Mouse (Mus musculus): ENCODE measurements at regions not wholly inside any gene's neighbourhood (a gene's known extent, or its start where the extent isn't known, plus 50 kb on each side); places are given as distances from the start of the nearest gene placed in this dataset.
A peak's percentile ranks its signal among the peaks of the same experiment; 100 is the strongest.

DNA sequence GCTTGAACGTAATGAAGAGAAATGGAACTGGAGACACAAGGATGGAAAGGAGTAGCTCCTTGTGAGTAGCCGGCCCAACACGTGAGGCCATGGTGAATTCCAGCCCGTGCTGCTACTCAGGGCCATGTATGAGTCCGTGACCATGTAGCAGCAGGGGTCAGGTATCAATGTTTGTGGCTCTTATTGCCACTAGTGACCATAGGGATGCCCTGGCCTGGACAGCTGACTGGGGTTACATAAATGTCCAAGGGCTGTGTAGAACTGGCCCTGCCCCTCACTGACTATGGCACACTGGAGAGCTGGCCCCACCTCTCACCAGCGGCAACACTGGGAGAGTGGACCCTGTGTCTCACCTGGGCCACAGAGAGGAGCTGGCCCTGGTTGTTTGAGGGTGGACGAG is 84.1 kb upstream of the Tmem260 start:
- TF ChIP-seq POLR2A (IDR thresholded peaks at IDR 0.05; ENCODE audit: control insufficient read depth, low read depth, low read length), result no peak; the same call in 1 of the 2 replicates
- no peak for TF ChIP-seq CTCF (IDR thresholded peaks at IDR 0.05; ENCODE audit: control insufficient read depth, insufficient read depth, insufficient replicate concordance, low read depth, low read length)
- H3K4me3 ChIP-seq (ENCODE audit: control insufficient read depth, low read depth, low read length), result peak overlapping the region; percentile 67
- H3K27me3 ChIP-seq (ENCODE audit: control insufficient read depth, insufficient read depth, low read length), result no peaks in the 10 kb centered on the region
- H3K36me3 ChIP-seq (ENCODE audit: control insufficient read depth, insufficient read depth, low read length), result no peaks in the 10 kb centered on the region
- H3K27ac ChIP-seq (ENCODE audit: control insufficient read depth, insufficient read depth, low read depth, low read length), result no peak overlapping the region
- peaks cover 2% of the 10 kb centered on the region; the same call in 1 of the 2 replicates for H3K4me1 ChIP-seq (ENCODE audit: control insufficient read depth, insufficient read depth, low read length)

- Histone ChIP-seq H3K27me3 (ENCODE audit: control insufficient read depth, insufficient read depth, low read length) (no peaks in the 10 kb centered on the region), H3K4me1 (ENCODE audit: control insufficient read depth, insufficient read depth, low read length) (peaks cover 2% of the 10 kb centered on the region; the same call in 1 of the 2 replicates), H3K36me3 (ENCODE audit: control insufficient read depth, insufficient read depth, low read length) (no peaks in the 10 kb centered on the region), H3K27ac (ENCODE audit: control insufficient read depth, insufficient read depth, low read depth, low read length) (no peak overlapping the region), H3K4me3 (ENCODE audit: control insufficient read depth, low read depth, low read length) (peak overlapping the region; percentile 36; the same call in 1 of the 2 replicates)
- TF ChIP-seq CTCF (IDR thresholded peaks at IDR 0.05; ENCODE audit: control insufficient read depth, insufficient read depth, insufficient replicate concordance, low read depth, low read length) (peak; percentile 30; the same call in 1 of the 2 replicates), POLR2A (IDR thresholded peaks at IDR 0.05; ENCODE audit: control insufficient read depth, low read depth, low read length) (no peak)
Observed at GRCm38 (mm10) chr14:48367006-48367405, 78.9 kb upstream of the Tmem260 start.

DNA sequence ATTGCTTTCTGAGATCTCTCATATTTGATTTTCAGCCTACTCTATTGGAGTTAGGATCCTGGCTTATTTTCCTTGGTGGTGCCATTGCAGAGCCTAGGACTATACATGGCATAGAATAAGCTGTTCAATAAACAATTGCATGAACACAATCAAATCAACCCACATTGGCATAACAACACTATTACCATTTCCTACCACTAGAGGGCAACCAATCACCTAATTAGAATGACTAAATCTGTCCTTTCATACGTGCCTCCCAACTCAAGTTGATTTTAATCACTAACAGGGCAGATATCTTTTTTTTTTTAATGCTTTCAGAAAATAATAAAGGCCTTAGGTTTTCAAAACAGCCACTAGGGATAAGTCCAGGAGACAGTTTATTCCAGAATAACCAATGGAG is 75.6 kb upstream of the Tmem260 start:
- no peak for TF ChIP-seq POLR2A (IDR thresholded peaks at IDR 0.05; ENCODE audit: control insufficient read depth, low read depth, low read length)
- no peak for TF ChIP-seq CTCF (IDR thresholded peaks at IDR 0.05; ENCODE audit: control insufficient read depth, insufficient read depth, insufficient replicate concordance, low read depth, low read length)
- H3K4me1 ChIP-seq (ENCODE audit: control insufficient read depth, insufficient read depth, low read length), result peaks cover 2% of the 10 kb centered on the region; the same call in 1 of the 2 replicates
- H3K27ac ChIP-seq (ENCODE audit: control insufficient read depth, insufficient read depth, low read depth, low read length), result no peak overlapping the region
- H3K4me3 ChIP-seq (ENCODE audit: control insufficient read depth, low read depth, low read length), result no peak overlapping the region
- H3K36me3 ChIP-seq (ENCODE audit: control insufficient read depth, insufficient read depth, low read length), result no peaks in the 10 kb centered on the region
- no peaks in the 10 kb centered on the region for H3K27me3 ChIP-seq (ENCODE audit: control insufficient read depth, insufficient read depth, low read length)

GRCm38 (mm10) chr14:48371766-48372165 is 74.2 kb upstream of the Tmem260 start:
- H3K4me1 ChIP-seq (ENCODE audit: control insufficient read depth, insufficient read depth, low read length), result peaks cover 2% of the 10 kb centered on the region; the same call in 1 of the 2 replicates
- H3K27ac ChIP-seq (ENCODE audit: control insufficient read depth, insufficient read depth, low read depth, low read length), result no peak overlapping the region
- H3K27me3 ChIP-seq (ENCODE audit: control insufficient read depth, insufficient read depth, low read length), result no peaks in the 10 kb centered on the region
- TF ChIP-seq POLR2A (IDR thresholded peaks at IDR 0.05; ENCODE audit: control insufficient read depth, low read depth, low read length) (no peak), CTCF (IDR thresholded peaks at IDR 0.05; ENCODE audit: control insufficient read depth, insufficient read depth, insufficient replicate concordance, low read depth, low read length) (peak; percentile 40; the same call in 1 of the 2 replicates)
- no peak overlapping the region for H3K4me3 ChIP-seq (ENCODE audit: control insufficient read depth, low read depth, low read length)
- no peaks in the 10 kb centered on the region for H3K36me3 ChIP-seq (ENCODE audit: control insufficient read depth, insufficient read depth, low read length)

DNA sequence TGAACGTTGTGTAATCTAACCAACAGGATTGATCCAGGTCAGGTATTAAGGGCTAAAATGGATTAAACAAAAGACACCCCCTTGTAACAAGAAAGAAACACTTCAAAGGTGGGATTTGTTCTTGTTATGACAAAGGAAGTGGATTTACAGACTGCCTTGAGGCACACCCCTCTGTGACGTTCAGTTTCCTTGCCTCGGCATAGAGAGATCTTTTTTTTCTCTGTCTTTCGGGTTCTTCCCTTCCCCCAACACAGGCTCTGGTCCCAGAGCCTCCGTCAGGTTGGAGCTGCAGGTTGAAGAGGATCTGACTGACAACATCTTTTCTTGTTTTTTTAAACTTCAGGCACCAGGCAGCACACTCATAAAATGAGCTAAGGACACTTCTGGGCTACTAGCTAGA is 69.8 kb upstream of the Tmem260 start:
- Histone ChIP-seq H3K27me3 (ENCODE audit: control insufficient read depth, insufficient read depth, low read length) (no peaks in the 10 kb centered on the region), H3K27ac (ENCODE audit: control insufficient read depth, insufficient read depth, low read depth, low read length) (no peak overlapping the region), H3K36me3 (ENCODE audit: control insufficient read depth, insufficient read depth, low read length) (no peaks in the 10 kb centered on the region), H3K4me3 (ENCODE audit: control insufficient read depth, low read depth, low read length) (no peak overlapping the region), H3K4me1 (ENCODE audit: control insufficient read depth, insufficient read depth, low read length) (no peaks in the 10 kb centered on the region)
- no peak for TF ChIP-seq CTCF (IDR thresholded peaks at IDR 0.05; ENCODE audit: control insufficient read depth, insufficient read depth, insufficient replicate concordance, low read depth, low read length)
- no peak for TF ChIP-seq POLR2A (IDR thresholded peaks at IDR 0.05; ENCODE audit: control insufficient read depth, low read depth, low read length)
